Mouse (Mus musculus): ENCODE measurements around the gene Kdm5a. TPM values are rescaled to one million over a fixed set of nuclear protein-coding genes. Genes with fewer than 3 reads are reported as not detected.

The Kdm5a gene
- total RNA-seq, 2 experiments from 2014 or later = 31.4 to 33.9 TPM

GRCm38 (mm10) chr6:120438161-120438560 is 74.2 kb downstream of the Kdm5a start:
- intact Hi-C loops (cut with DNase I) = loop anchor here (5.0 kb wide), 1 partner anchor 44 kb away; no protein-coding TSS in a partner anchor
- no peak for DNase-seq

GRCm38 (mm10) chr6:120442171-120442749 is 78.3 kb downstream of the Kdm5a start:
- intact Hi-C loops (cut with DNase I) = no loop called here
- no peak for DNase-seq

- intact Hi-C loops (cut with DNase I) = no loop called here
- no peak for DNase-seq
Measured at GRCm38 (mm10) chr6:120443363-120444355, 79.7 kb downstream of the Kdm5a start.

GRCm38 (mm10) chr6:120450208-120450607 is 86.3 kb downstream of the Kdm5a start:
- intact Hi-C loops (cut with DNase I) = no loop called here

GRCm38 (mm10) chr6:120452384-120453102 is 88.6 kb downstream of the Kdm5a start:
- intact Hi-C loops (cut with DNase I) = no loop called here
- no peak for DNase-seq

More at GRCm38 (mm10) chr6:120450208-120450607, 86.3 kb downstream of the Kdm5a start:
- no peak for DNase-seq

GRCm38 (mm10) chr6:120453103-120453445 is 89.2 kb downstream of the Kdm5a start:
- no peak for DNase-seq
- intact Hi-C loops (cut with DNase I) = no loop called here

GRCm38 (mm10) chr6:120453556-120453955 is 89.6 kb downstream of the Kdm5a start:
- no peak for DNase-seq
- intact Hi-C loops (cut with DNase I) = no loop called here

GRCm38 (mm10) chr6:120454627-120455077 is 90.7 kb downstream of the Kdm5a start:
- DNase-seq = no peak
- intact Hi-C loops (cut with DNase I) = no loop called here

- DNase-seq = no peak
- intact Hi-C loops (cut with DNase I) = no loop called here
Measured at GRCm38 (mm10) chr6:120457074-120457473, 93.2 kb downstream of the Kdm5a start.

GRCm38 (mm10) chr6:120457751-120458150 is 93.8 kb downstream of the Kdm5a start:
- no peak for DNase-seq
- intact Hi-C loops (cut with DNase I) = no loop called here

- no peak for DNase-seq
- intact Hi-C loops (cut with DNase I) = no loop called here
Measured at GRCm38 (mm10) chr6:120461217-120461616, 97.3 kb downstream of the Kdm5a start.

- DNase-seq = no peak
- intact Hi-C loops (cut with DNase I) = no loop called here
Measured at GRCm38 (mm10) chr6:120462251-120462650, 98.3 kb downstream of the Kdm5a start.

GRCm38 (mm10) chr6:120463086-120463871 is 99.4 kb downstream of the Kdm5a start, which contains the start of gene Il17ra:
Gene Il17ra, plus strand, starts transcription at chr6:120463247.
- peak; percentile 77 to 79 for DNase-seq

GRCm38 (mm10) chr6:120463884-120464283 is 100.0 kb downstream of the Kdm5a start:
- DNase-seq = peak in 1 of 2 experiments; percentile 42
- intact Hi-C loops (cut with DNase I) = no loop called here

More at GRCm38 (mm10) chr6:120463086-120463871, 99.4 kb downstream of the Kdm5a start, which contains the start of gene Il17ra:
- intact Hi-C loops (cut with DNase I) = no loop called here

- intact Hi-C loops (cut with DNase I) = no loop called here
- DNase-seq = no peak
Measured at GRCm38 (mm10) chr6:120464406-120464939, 100.5 kb downstream of the Kdm5a start.

GRCm38 (mm10) chr6:120465393-120465792 is 101.5 kb downstream of the Kdm5a start:
- intact Hi-C loops (cut with DNase I) = no loop called here
- no peak for DNase-seq

GRCm38 (mm10) chr6:120466609-120467329 is 102.8 kb downstream of the Kdm5a start:
- peak in 1 of 2 experiments; percentile 23 for DNase-seq
- intact Hi-C loops (cut with DNase I) = no loop called here

GRCm38 (mm10) chr6:120468259-120468658 is 104.3 kb downstream of the Kdm5a start:
- DNase-seq = no peak
- intact Hi-C loops (cut with DNase I) = no loop called here

- no peak for DNase-seq
- intact Hi-C loops (cut with DNase I) = no loop called here
Measured at GRCm38 (mm10) chr6:120469268-120469667, 105.3 kb downstream of the Kdm5a start.
